Mouse (Mus musculus) midbrain, embryonic 14.5 days (tissue): ENCODE measurements around the gene Glud1. TPM values are rescaled to one million over a fixed set of nuclear protein-coding genes. Genes with fewer than 3 reads are reported as not detected.
"Not testable (repeated sequence)": the region's sequence is repeated elsewhere in the genome, so short reads cannot be mapped to it uniquely, and the experiment has no call there.

Source experiments
- ATAC-seq: fragments of 200-750 bp; cut with Nextera tagmentation; 2 replicates; pipeline ENCODE4 v1.8.0; 2017; ENCODE audit warnings: moderate number of reproducible peaks, moderate library complexity; ENCODE audit not compliant: low FRiP score, low TSS enrichment
- DNase-seq: peaks from one replicate; pipeline ENCODE4 v3.0.0-alpha.2; 2015
- H3K27ac ChIP-seq: fragments of 300-500 bp; sonication (generic); replicated peaks from 2 replicates; pipeline ENCODE4 v1.5.1; 2014; ENCODE audit warnings: mild to moderate bottlenecking, low read depth, low read length, moderate library complexity
- H3K27me3 ChIP-seq: fragments of 300-500 bp; sonication (generic); 2 replicates; pipeline ENCODE4 v1.6.1; 2014; ENCODE audit warnings: low read length, control low read depth, mixed read lengths; ENCODE audit not compliant: control insufficient read depth, insufficient read depth
- H3K36me3 ChIP-seq: fragments of 300-500 bp; sonication (generic); 2 replicates; pipeline ENCODE4 v1.6.1; 2014; ENCODE audit warnings: low read length, control low read depth; ENCODE audit not compliant: control insufficient read depth, insufficient read depth
- H3K4me1 ChIP-seq: fragments of 300-500 bp; sonication (generic); 2 replicates; pipeline ENCODE4 v1.6.1; 2014; ENCODE audit warnings: mild to moderate bottlenecking, antibody characterized with exemption, low read length, control low read depth; ENCODE audit not compliant: control insufficient read depth, insufficient read depth
- H3K4me2 ChIP-seq: fragments of 300-500 bp; sonication (generic); 2 replicates; pipeline ENCODE4 v1.6.1; 2014; ENCODE audit warnings: mild to moderate bottlenecking, low read length, moderate library complexity
- H3K4me3 ChIP-seq: fragments of 300-500 bp; sonication (generic); replicated peaks from 2 replicates; pipeline ENCODE4 v1.5.1; 2014; ENCODE audit warnings: low read depth, low read length
- H3K9ac ChIP-seq: fragments of 300-500 bp; sonication (generic); replicated peaks from 2 replicates; pipeline ENCODE4 v1.6.1; 2014; ENCODE audit warnings: mild to moderate bottlenecking, low read length, moderate library complexity
- H3K9me3 ChIP-seq: fragments of 300-500 bp; sonication (generic); 2 replicates; pipeline ENCODE4 v1.6.1; 2016; ENCODE audit warnings: low read length, control low read depth, mixed read lengths; ENCODE audit not compliant: control insufficient read depth
- WGBS: fragments of 180-500 bp; shearing (Covaris S2); extraction: QIAGEN DNeasy Blood & Tissue Kit; methylation state at CpG from one replicate; pipeline ENCODE4 v1.1.7; 2014; 5-methylcytosine and 5-hydroxymethylcytosine counted together
- polyA plus RNA-seq: library from polyadenylated mRNA; unstranded; fragments of >200 nt; fragmentation: Nextera tagmentation; extraction: Ambion mirVana; gene quantifications from 2 replicates; pipeline ENCODE4 v1.2.1, GENCODE M21; 2014

Glud1 gene
- polyA plus RNA-seq, 1 experiment from 2014 or later: 109 TPM

GRCm38 (mm10) chr14:34362726-34363445 is 52.4 kb downstream of the Glud1 start:
- Histone ChIP-seq H3K27me3 (0 out of 2 replicates have a peak, but pooled peaks cover 4% of the 10 kb centered on the region), H3K4me1 (peaks cover 7% of the 10 kb centered on the region), H3K27ac (no peak overlapping the region), H3K4me3 (peak overlapping the region; percentile 37), H3K9ac (peak overlapping the region; percentile 55; the same call in 1 of the 2 replicates), H3K36me3 (no peaks in the 10 kb centered on the region), H3K4me2 (peak overlapping the region; percentile 73), H3K9me3 (no peaks in the 10 kb centered on the region)
- 29% methylated on average over 18 of the region's 18 CpGs for whole genome bisulfite sequencing
- peak; percentile 54; the same call in 1 of the 2 replicates for ATAC-seq
- DNase-seq: peak; percentile 79

DNA sequence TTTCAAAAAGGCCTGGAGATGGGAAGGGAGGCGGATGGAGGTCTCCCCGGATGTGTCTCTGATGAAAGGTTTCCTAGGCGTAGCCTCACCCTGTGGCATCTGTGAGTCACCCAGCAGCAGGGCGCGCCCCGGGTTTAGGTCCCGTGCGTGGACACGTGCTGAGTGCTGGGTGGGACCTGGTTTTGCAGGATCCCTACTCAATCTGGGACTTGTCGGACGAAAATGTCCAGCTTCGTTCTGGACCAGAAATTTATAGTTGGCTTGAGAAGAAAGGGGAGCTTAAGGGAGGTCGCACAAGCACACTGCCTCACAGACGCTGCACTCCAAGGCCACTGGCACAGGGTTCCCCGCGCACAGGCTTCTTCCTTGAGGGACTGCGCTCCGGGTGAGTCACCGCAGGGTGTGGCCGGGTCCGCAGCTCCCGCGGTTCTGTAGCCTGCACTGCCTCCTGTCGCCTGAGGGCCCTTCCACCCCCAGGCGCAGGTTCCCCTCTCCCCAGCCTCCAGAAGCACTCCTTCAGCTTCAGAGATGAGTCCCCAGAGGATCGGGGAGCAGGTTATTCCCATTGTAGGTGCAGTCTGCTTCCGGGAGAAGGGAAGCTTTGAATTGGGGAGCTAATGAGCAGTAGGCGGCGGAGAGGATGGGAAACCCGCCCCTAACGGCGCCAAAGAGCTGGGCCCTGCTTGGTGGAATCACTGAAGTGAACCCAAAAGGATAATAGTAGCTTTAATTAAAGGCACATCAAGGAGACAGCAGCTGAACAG is 53.1 kb downstream of the Glud1 start:
- peak overlapping the region; percentile 37 for H3K4me3 ChIP-seq
- 0 out of 2 replicates have a peak, but pooled peaks cover 4% of the 10 kb centered on the region for H3K27me3 ChIP-seq
- H3K4me1 ChIP-seq: peaks cover 7% of the 10 kb centered on the region
- 2% methylated on average over 32 of the region's 32 CpGs for WGBS
- H3K36me3 ChIP-seq: no peaks in the 10 kb centered on the region
- peak overlapping the region; percentile 73 for H3K4me2 ChIP-seq
- no peaks in the 10 kb centered on the region for H3K9me3 ChIP-seq
- DNase-seq (peak; percentile 75), ATAC-seq (peak; percentile 79; the same call in 1 of the 2 replicates)
- peak overlapping the region; percentile 39 for H3K27ac ChIP-seq
- peak overlapping the region; percentile 55 for H3K9ac ChIP-seq

DNA sequence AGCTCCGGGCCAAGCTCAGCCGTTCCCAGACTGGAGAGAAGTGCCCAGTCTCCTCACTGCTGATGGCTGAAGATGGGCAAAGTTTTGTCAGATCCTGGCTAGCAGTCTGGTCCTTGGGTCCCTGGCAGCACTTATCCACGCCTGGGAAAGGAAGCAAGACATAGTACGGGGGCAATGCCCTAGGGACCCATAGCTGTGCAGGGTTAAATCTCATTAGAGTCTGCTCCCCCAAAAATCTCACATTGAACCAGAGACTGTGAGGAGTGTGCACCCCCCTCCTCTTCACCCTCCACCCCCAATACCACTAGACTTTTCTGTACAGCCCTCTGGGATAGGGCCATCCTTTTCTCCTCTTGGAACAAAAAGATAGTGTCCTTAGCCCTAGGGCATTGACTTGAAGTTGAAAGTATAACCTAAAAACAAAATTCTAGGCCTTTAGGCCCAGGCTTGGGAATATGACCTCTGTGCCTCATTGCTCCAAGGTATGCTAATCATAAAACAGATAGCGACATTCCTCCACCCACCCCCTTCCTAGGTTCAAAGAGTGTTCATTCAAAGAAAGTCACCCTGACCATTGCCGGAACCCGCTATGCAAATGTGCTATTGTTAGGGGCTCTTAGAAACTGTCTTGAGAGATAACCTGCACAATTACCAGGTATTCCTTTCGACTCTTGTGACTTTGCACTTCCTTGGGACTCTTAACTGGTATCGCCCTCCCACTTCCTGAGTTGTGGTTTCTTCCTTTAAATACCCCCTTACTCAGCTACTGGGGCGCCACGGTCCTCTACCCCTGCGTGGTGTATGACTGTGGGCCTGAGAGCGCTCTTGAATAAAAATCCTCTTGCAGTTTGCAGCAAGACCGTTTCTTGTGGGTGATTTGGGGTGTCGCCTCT is 54.0 kb downstream of the Glud1 start:
- 75% methylated on average over 15 of the region's 15 CpGs for WGBS
- ATAC-seq: not testable (repeated sequence)

GRCm38 (mm10) chr14:34365147-34365507 is 54.6 kb downstream of the Glud1 start:
- ATAC-seq (no peak), DNase-seq (no peak)
- H3K4me3 ChIP-seq: no peak overlapping the region
- no peaks in the 10 kb centered on the region for H3K36me3 ChIP-seq
- no peak overlapping the region for H3K27ac ChIP-seq
- no peak overlapping the region for H3K9ac ChIP-seq
- H3K4me1 ChIP-seq: peaks cover 7% of the 10 kb centered on the region
- 88% methylated on average over 2 of the region's 2 CpGs for WGBS
- no peak overlapping the region for H3K4me2 ChIP-seq
- no peaks in the 10 kb centered on the region for H3K9me3 ChIP-seq
- 0 out of 2 replicates have a peak, but pooled peaks cover 4% of the 10 kb centered on the region for H3K27me3 ChIP-seq

More for the DNA sequence above, 54.0 kb downstream of the Glud1 start:
- Histone ChIP-seq H3K4me3 (peak overlapping the region; percentile 37), H3K27ac (peak overlapping the region; percentile 39; the same call in 1 of the 2 replicates), H3K4me2 (peak overlapping the region; percentile 73)
- H3K36me3 ChIP-seq, DNase-seq, H3K4me1 ChIP-seq, H3K9me3 ChIP-seq, H3K9ac ChIP-seq, H3K27me3 ChIP-seq: not testable (repeated sequence)

DNA sequence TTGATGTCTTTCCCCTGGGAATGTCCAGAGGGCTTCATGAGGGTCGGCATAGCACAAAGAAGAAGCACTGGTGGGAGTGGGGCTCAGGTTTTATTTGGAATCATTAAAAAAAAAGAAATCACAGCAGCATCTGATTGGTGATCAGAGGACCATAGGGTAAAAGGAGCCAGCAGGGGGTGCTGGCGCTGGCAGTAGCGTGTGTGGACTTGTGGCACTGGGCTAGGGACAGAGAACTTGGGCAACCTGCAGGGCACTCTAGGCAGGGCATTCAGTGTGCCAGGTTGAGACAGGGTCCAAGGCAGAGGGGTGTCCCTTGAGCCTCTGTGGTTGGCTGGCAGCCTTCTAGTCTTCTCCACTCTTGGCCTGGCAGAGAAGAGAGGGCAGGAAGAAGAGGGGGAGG is 59.7 kb downstream of the Glud1 start:
- no peak overlapping the region for H3K4me2 ChIP-seq
- ATAC-seq (no peak), DNase-seq (no peak)
- no peak overlapping the region for H3K4me3 ChIP-seq
- no peak overlapping the region for H3K9ac ChIP-seq
- H3K9me3 ChIP-seq: no peaks in the 10 kb centered on the region
- 0 out of 2 replicates have a peak, but pooled peaks cover 2% of the 10 kb centered on the region for H3K4me1 ChIP-seq
- H3K27me3 ChIP-seq: no peaks in the 10 kb centered on the region
- no peaks in the 10 kb centered on the region for H3K36me3 ChIP-seq
- no peak overlapping the region for H3K27ac ChIP-seq
- 55% methylated on average over 3 of the region's 3 CpGs for WGBS

DNA sequence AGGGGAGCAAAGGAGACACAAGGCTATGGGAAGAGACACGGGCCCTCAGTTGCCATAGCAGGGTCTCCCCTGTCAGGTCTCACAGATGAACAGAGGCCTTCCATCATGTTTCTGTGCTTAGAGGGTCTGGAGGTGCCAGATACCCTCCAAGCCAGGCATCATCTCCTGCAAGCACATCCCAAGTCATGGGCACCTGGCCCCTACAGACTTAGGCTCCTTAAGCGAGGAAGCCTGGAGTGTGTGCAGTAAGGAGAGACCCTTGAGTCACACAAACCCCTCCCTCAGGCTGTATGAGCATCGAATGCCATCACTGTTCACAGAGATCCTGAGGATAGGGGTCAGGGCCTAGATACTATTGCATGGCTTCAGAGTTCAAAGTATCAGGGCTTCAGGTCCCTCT is 60.4 kb downstream of the Glud1 start:
- DNase-seq: no peak
- H3K4me3 ChIP-seq: no peak overlapping the region
- WGBS: 97% methylated on average over 3 of the region's 3 CpGs
- H3K36me3 ChIP-seq: no peaks in the 10 kb centered on the region
- no peak overlapping the region for H3K27ac ChIP-seq
- 0 out of 2 replicates have a peak, but pooled peaks cover 2% of the 10 kb centered on the region for H3K4me1 ChIP-seq
- no peak overlapping the region for H3K4me2 ChIP-seq
- H3K27me3 ChIP-seq: no peaks in the 10 kb centered on the region
- ATAC-seq: no peak
- H3K9me3 ChIP-seq: no peaks in the 10 kb centered on the region
- H3K9ac ChIP-seq: no peak overlapping the region

DNA sequence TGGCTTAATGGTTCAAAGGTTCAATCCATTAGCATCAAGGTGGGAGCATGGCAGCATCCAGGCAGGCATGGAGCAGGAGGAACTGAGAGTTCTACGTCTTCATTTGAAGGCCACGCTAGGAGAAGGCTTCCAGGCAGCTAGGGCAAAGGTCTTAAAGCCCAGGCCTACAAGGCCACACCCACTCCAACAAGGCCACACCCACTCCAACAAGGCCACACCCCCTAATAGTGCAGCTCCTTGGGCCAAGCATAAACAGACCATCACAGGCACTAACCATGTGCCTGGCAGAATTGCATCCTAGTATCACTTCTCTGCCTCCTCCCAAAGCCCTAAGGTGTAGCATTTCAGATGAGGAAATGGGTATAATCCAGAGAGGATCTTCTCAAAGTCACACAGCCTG is 61.2 kb downstream of the Glud1 start:
- 0 out of 2 replicates have a peak, but pooled peaks cover 2% of the 10 kb centered on the region for H3K4me1 ChIP-seq
- H3K27ac ChIP-seq: no peak overlapping the region
- H3K9ac ChIP-seq: no peak overlapping the region
- DNase-seq (no peak), ATAC-seq (no peak)
- no peak overlapping the region for H3K4me3 ChIP-seq
- no peaks in the 10 kb centered on the region for H3K9me3 ChIP-seq
- no peaks in the 10 kb centered on the region for H3K27me3 ChIP-seq
- H3K4me2 ChIP-seq: no peak overlapping the region
- 68% methylated on average over 2 of the region's 2 CpGs for WGBS
- H3K36me3 ChIP-seq: no peaks in the 10 kb centered on the region

- H3K4me2 ChIP-seq: no peak overlapping the region
- 79% methylated on average over 6 of the region's 6 CpGs for WGBS
- no peak overlapping the region for H3K9ac ChIP-seq
- no peak for ATAC-seq
- no peaks in the 10 kb centered on the region for H3K36me3 ChIP-seq
- H3K9me3 ChIP-seq: no peaks in the 10 kb centered on the region
- no peak overlapping the region for H3K27ac ChIP-seq
- H3K4me1 ChIP-seq: 0 out of 2 replicates have a peak, but pooled peaks cover 2% of the 10 kb centered on the region
- DNase-seq: peak; percentile 51
- no peak overlapping the region for H3K4me3 ChIP-seq
- H3K27me3 ChIP-seq: no peaks in the 10 kb centered on the region
Observed at GRCm38 (mm10) chr14:34372646-34373045, 62.1 kb downstream of the Glud1 start.
